In genomic region chr11:69395235-69395633, GRCm38 (mm10) we compare ENCODE assay signal across 8 mouse cellular contexts. TPM values are rescaled to one million over a fixed set of nuclear protein-coding genes. Genes with fewer than 3 reads are reported as not detected.
A peak's percentile ranks its signal among the peaks of the same experiment; 100 is the strongest.
DNase-seq lines count a peak whose midpoint lies in the region; ATAC-seq and TF ChIP-seq lines count a peak whose summit lies in the region.
"Not testable (repeated sequence)": the region's sequence is repeated elsewhere in the genome, so short reads cannot be mapped to it uniquely, and the experiment has no call there.

Gene Naa38 (plus strand): TSS chr11:69395487.
Gene Cyb5d1 (minus strand): TSS chr11:69395631.

- under 1% methylated on average over 24 of the region's 24 CpGs for WGBS in lung, embryonic 15.5 days
- under 1% methylated on average over 24 of the region's 24 CpGs for WGBS in olfactory bulb, adult 2 months

- H3K27ac ChIP-seq in ES-Bruce4 (ENCODE audit: insufficient read depth, low read length): peak within 1 kb of the TSS; percentile 59
- H3K27ac ChIP-seq in lung, embryonic 15.5 days: peak within 1 kb of the TSS; percentile 97
- peak within 1 kb of the TSS; percentile 95 for H3K27ac ChIP-seq in olfactory bulb, adult 2 months (ENCODE audit: insufficient read depth, low read depth, low read length)

- not testable (repeated sequence) for H3K27me3 ChIP-seq in ES-Bruce4 (ENCODE audit: control insufficient read depth, insufficient read depth, low read length, poor library complexity, severe bottlenecking); lung, embryonic 15.5 days

- H3K36me3 ChIP-seq in ES-Bruce4 (ENCODE audit: control insufficient read depth, insufficient read depth, low read length, poor library complexity, severe bottlenecking); lung, embryonic 15.5 days: not testable (repeated sequence)

- H3K9me3 ChIP-seq in ES-Bruce4 (replicated peaks; ENCODE audit: control insufficient read depth, insufficient read depth, low read length, poor library complexity, severe bottlenecking); lung, embryonic 15.5 days: not testable (repeated sequence)

- TF ChIP-seq EP300 in ES-Bruce4 (IDR thresholded peaks at IDR 0.05; ENCODE audit: insufficient read depth, low read depth, low read length): not testable (repeated sequence)

- H3K4me1 ChIP-seq in ES-Bruce4 (ENCODE audit: control insufficient read depth, insufficient read depth, low read length): not testable (repeated sequence)
- H3K4me1 ChIP-seq in lung, embryonic 15.5 days: peaks cover 44% of the 10 kb centered on the region
- peaks cover 16% of the 10 kb centered on the region; the same call in 1 of the 2 replicates for H3K4me1 ChIP-seq in olfactory bulb, adult 2 months (ENCODE audit: control insufficient read depth, insufficient read depth, low read length)

- ATAC-seq in lung, embryonic 15.5 days (ENCODE audit: borderline replicate concordance, extremely low read depth, low FRiP score, low TSS enrichment): peak; percentile 79

- peak within 1 kb of the TSS; percentile 68 for H3K4me2 ChIP-seq in lung, embryonic 15.5 days

- TF ChIP-seq CTCF in ES-Bruce4 (IDR thresholded peaks at IDR 0.05; ENCODE audit: low read depth, low read length); olfactory bulb, adult 2 months (IDR thresholded peaks at IDR 0.05; ENCODE audit: insufficient read depth, low read depth, low read length): not testable (repeated sequence)

- H3K9ac ChIP-seq in ES-Bruce4 (ENCODE audit: low read depth, poor library complexity, severe bottlenecking): peak within 1 kb of the TSS; percentile 65
- H3K9ac ChIP-seq in lung, embryonic 15.5 days: peak within 1 kb of the TSS; percentile 93

- not testable (repeated sequence) for TF ChIP-seq POLR2A in ES-Bruce4 (IDR thresholded peaks at IDR 0.05; ENCODE audit: insufficient read depth, low read length); olfactory bulb, adult 2 months (IDR thresholded peaks at IDR 0.05; ENCODE audit: insufficient read depth, low read depth, low read length)

- DNase-seq in cerebellum, adult 18-20 months: peak; percentile 94 to 95
- peak; percentile 89 for DNase-seq in forelimb bud, embryonic 11.5 days (ENCODE audit: low read depth, low spot score)
- DNase-seq in heart, postnatal 4 days: peak; percentile 88
- DNase-seq in layer of hippocampus, adult 9-10 months (ENCODE audit: low spot score): peak; percentile 91
- peak; percentile 74 to 86 for DNase-seq in thymus, adult 18-20 months

- H3K4me3 ChIP-seq in ES-Bruce4 (ENCODE audit: low read depth, low read length): peak within 1 kb of the TSS; percentile 96
- peak within 1 kb of the TSS; percentile 69 for H3K4me3 ChIP-seq in lung, embryonic 15.5 days
- peak within 1 kb of the TSS; percentile 78 for H3K4me3 ChIP-seq in olfactory bulb, adult 2 months (ENCODE audit: insufficient read depth, low read depth, low read length)

RNA-seq across cellular contexts. Expression of gene Naa38, which starts in this region (rescaled TPM):
- polyA plus RNA-seq in ES-Bruce4 (2011; ENCODE audit: insufficient read depth, insufficient read length, low read depth, missing spikeins): 77.9 and 94.0 TPM in 2 replicates
- 100 to 1,000 TPM in 1 of 2 experiments, 10 to 100 TPM in 1; 92.3 to 101 TPM for total RNA-seq in heart, postnatal 4 days (2021)
- polyA plus RNA-seq in lung, embryonic 15.5 days (2015; fragmentation: Nextera tagmentation; extraction: Ambion mirVana): 151 and 168 TPM in 2 replicates
- not detected in 2 replicates for polyA plus RNA-seq in olfactory bulb, adult 2 months (2012; ENCODE audit: insufficient read depth, insufficient read length, low replicate concordance, missing spikeins)

RNA-seq across cellular contexts. Expression of gene Cyb5d1, which starts in this region (rescaled TPM):
- 21.1 and 21.5 TPM in 2 replicates for polyA plus RNA-seq in ES-Bruce4 (2011; ENCODE audit: insufficient read depth, insufficient read length, low read depth, missing spikeins)
- 10 to 100 TPM; 21.3 to 22.1 TPM for total RNA-seq in heart, postnatal 4 days (2021)
- 28.4 and 31.5 TPM in 2 replicates for polyA plus RNA-seq in lung, embryonic 15.5 days (2015; fragmentation: Nextera tagmentation; extraction: Ambion mirVana)
- not detected in 2 replicates for polyA plus RNA-seq in olfactory bulb, adult 2 months (2012; ENCODE audit: insufficient read depth, insufficient read length, low replicate concordance, missing spikeins)

Comparison
In these comparisons a context has a peak if more than half of its experiments do, and no peak if none do; other contexts are left out.
1. Peak in every context shown above with its lines: DNase-seq, ATAC-seq, H3K4me3 ChIP-seq and H3K27ac ChIP-seq.
2. RNA of gene Naa38 (polyA plus RNA-seq): 151 to 168 TPM in lung, embryonic 15.5 days and 77.9 to 94.0 TPM in ES-Bruce4; not detected in olfactory bulb, adult 2 months; every median in the first group is over 10 times any median in the second.
3. RNA of gene Cyb5d1 (polyA plus RNA-seq): 28.4 to 31.5 TPM in lung, embryonic 15.5 days and 21.1 to 21.5 TPM in ES-Bruce4; not detected in olfactory bulb, adult 2 months; every median in the first group is over 10 times any median in the second.